Mouse (Mus musculus) heart, postnatal 14 days (tissue): ENCODE results near the gene Bola3. TPM values are rescaled to one million over a fixed set of nuclear protein-coding genes. Genes with fewer than 3 reads are reported as not detected.
A peak's percentile ranks its signal among the peaks of the same experiment; 100 is the strongest.

Experiments used
- DNase-seq, 2 experiments: peaks; one replicate each; pipeline ENCODE4 v3.0.0; 2021 to 2022
- intact Hi-C: fragments of 180-260 bp; cut with DNase I; formaldehyde crosslinking; loops from one replicate; pipeline ENCODE4 v1.15.1; 2025
- microRNA-seq, 2 experiments: library from miRNA; unstranded; fragments of <30 nt; microRNA quantifications; one replicate each; pipeline ENCODE4 v1.2.0; 2021 to 2022
- total RNA-seq, 2 experiments: library from RNA; stranded (reverse); gene quantifications; 2 replicates each; pipeline ENCODE4 v1.2.3; 2021

Gene Bola3
- total RNA-seq, 2 experiments from 2014 or later, result 297 to 299 TPM

GRCm38 (mm10) chr6:83381510-83382491 is 32.9 kb downstream of the Bola3 start:
- peak; percentile 54 to 63 for DNase-seq
- intact Hi-C loops, result no loop called here

- DNase-seq, result no peak
- intact Hi-C loops, result no loop called here
These were observed 36.7 kb downstream of the Bola3 start for GRCm38 (mm10) chr6:83385569-83386090.

- peak in 1 of 2 experiments; percentile 44 for DNase-seq
- intact Hi-C loops, result no loop called here
These were observed 43.3 kb downstream of the Bola3 start for GRCm38 (mm10) chr6:83392166-83392780.

- intact Hi-C loops, result no loop called here
- DNase-seq, result no peak
These were observed 45.2 kb downstream of the Bola3 start for GRCm38 (mm10) chr6:83394122-83394521.

GRCm38 (mm10) chr6:83395544-83396229 is 46.7 kb downstream of the Bola3 start:
- DNase-seq, result no peak
- intact Hi-C loops, result no loop called here

GRCm38 (mm10) chr6:83396711-83397110 is 47.8 kb downstream of the Bola3 start:
- DNase-seq, result no peak
- intact Hi-C loops, result no loop called here

GRCm38 (mm10) chr6:83397728-83398127 is 48.8 kb downstream of the Bola3 start:
- intact Hi-C loops, result no loop called here
- no peak for DNase-seq

GRCm38 (mm10) chr6:83399790-83400189 is 50.8 kb downstream of the Bola3 start:
- no peak for DNase-seq
- intact Hi-C loops, result no loop called here

GRCm38 (mm10) chr6:83403481-83403880 is 54.5 kb downstream of the Bola3 start:
- intact Hi-C loops, result no loop called here
- DNase-seq, result no peak

GRCm38 (mm10) chr6:83404571-83404970 is 55.6 kb downstream of the Bola3 start:
- intact Hi-C loops, result no loop called here
- DNase-seq, result no peak

- intact Hi-C loops, result loop anchor here (5.0 kb wide), 1 partner anchor 37 kb away; no protein-coding TSS in a partner anchor
- DNase-seq, result no peak
These were observed 56.6 kb downstream of the Bola3 start for GRCm38 (mm10) chr6:83405511-83406064.

- intact Hi-C loops, result loop anchor here (5.0 kb wide), 1 partner anchor 34 kb away; no protein-coding TSS in a partner anchor
- DNase-seq, result no peak
These were observed 59.6 kb downstream of the Bola3 start for GRCm38 (mm10) chr6:83408510-83408909.

Small RNAs within 50 kb of the gene (microRNA-seq; reads per million reads assigned to microRNA genes)
- gene Mir6374, result 0 reads per million in 2 experiments

Other genes with a start within 250 kb of the Bola3 start
- gene Ccdc142, start 247.5 kb upstream of the Bola3 start, total RNA-seq, result 1 to 10 TPM; 1.0 to 1.8 TPM
- gene Gm42688, start 247.5 kb upstream of the Bola3 start, total RNA-seq, result 1 to 10 TPM; 1.4 to 1.6 TPM
- 100 to 1,000 TPM; 133 to 136 TPM for gene Mrpl53, start 240.1 kb upstream of the Bola3 start, total RNA-seq
- gene Mogs, start 233.7 kb upstream of the Bola3 start, total RNA-seq, result 10 to 100 TPM; 10.4 to 11.4 TPM
- gene Wbp1, start 227.6 kb upstream of the Bola3 start, total RNA-seq, result 10 to 100 TPM; 72.4 to 80.1 TPM
- gene Ino80b, start 223.7 kb upstream of the Bola3 start, total RNA-seq, result 10 to 100 TPM; 14.2 to 15.3 TPM
- gene Rtkn, start 213.7 kb upstream of the Bola3 start, total RNA-seq, result 1 to 10 TPM; 6.9 to 8.0 TPM
- gene Wdr54, start 192.8 kb upstream of the Bola3 start, total RNA-seq, result 1 to 10 TPM; 1.1 to 1.3 TPM
- gene 1700003E16Rik, start 192.7 kb upstream of the Bola3 start, total RNA-seq, result under 1 TPM in 1 of 2 experiments, not detected in 1; 0.26 TPM
- 100 to 1,000 TPM; 121 to 128 TPM for gene Dctn1, start 183.2 kb upstream of the Bola3 start, total RNA-seq
- under 1 TPM in 1 of 2 experiments, not detected in 1; 0.10 TPM for gene Slc4a5, start 129.3 kb upstream of the Bola3 start, total RNA-seq
- 1 to 10 TPM; 4.4 to 5.9 TPM for gene Mthfd2, start 23.2 kb upstream of the Bola3 start, total RNA-seq
- 10 to 100 TPM; 29.3 to 30.0 TPM for gene Mob1a, start 23.1 kb upstream of the Bola3 start, total RNA-seq
- gene Tet3, start 109.9 kb downstream of the Bola3 start, total RNA-seq, result 10 to 100 TPM; 46.2 to 49.0 TPM
- gene Dguok, start 157.8 kb downstream of the Bola3 start, total RNA-seq, result 10 to 100 TPM; 28.3 to 31.8 TPM
- gene Actg2, start 187.1 kb downstream of the Bola3 start, total RNA-seq, result 1 to 10 TPM; 3.2 to 5.1 TPM
- 10 to 100 TPM; 13.4 to 13.7 TPM for gene Stambp, start 223.6 kb downstream of the Bola3 start, total RNA-seq